Mouse (Mus musculus): ENCODE measurements around the gene Impdh1. TPM values are rescaled to one million over a fixed set of nuclear protein-coding genes. Genes with fewer than 3 reads are reported as not detected.

Impdh1 gene
- polyA plus RNA-seq, 1 experiment from 2014 or later = 59.3 TPM

GRCm38 (mm10) chr6:29211146-29211545 lies 5.0 kb downstream of the Impdh1 start:
- Histone ChIP-seq H3K4me3 (peak overlapping the region; percentile 58), H3K4me2 (peak overlapping the region; percentile 75), H3K9ac (peak overlapping the region; percentile 74), H3K4me1 (peaks cover 50% of the 10 kb centered on the region), H3K27ac (peak overlapping the region; percentile 85), H3K36me3 (replicated peaks) (peaks cover 2% of the 10 kb centered on the region; the same call in 1 of the 2 replicates), H3K27me3 (replicated peaks) (peaks cover 9% of the 10 kb centered on the region; the same call in 1 of the 2 replicates), H3K9me3 (no peaks in the 10 kb centered on the region)
- WGBS = 32% methylated on average over 7 of the region's 7 CpGs
- no peak for ATAC-seq (replicated peaks)

DNA sequence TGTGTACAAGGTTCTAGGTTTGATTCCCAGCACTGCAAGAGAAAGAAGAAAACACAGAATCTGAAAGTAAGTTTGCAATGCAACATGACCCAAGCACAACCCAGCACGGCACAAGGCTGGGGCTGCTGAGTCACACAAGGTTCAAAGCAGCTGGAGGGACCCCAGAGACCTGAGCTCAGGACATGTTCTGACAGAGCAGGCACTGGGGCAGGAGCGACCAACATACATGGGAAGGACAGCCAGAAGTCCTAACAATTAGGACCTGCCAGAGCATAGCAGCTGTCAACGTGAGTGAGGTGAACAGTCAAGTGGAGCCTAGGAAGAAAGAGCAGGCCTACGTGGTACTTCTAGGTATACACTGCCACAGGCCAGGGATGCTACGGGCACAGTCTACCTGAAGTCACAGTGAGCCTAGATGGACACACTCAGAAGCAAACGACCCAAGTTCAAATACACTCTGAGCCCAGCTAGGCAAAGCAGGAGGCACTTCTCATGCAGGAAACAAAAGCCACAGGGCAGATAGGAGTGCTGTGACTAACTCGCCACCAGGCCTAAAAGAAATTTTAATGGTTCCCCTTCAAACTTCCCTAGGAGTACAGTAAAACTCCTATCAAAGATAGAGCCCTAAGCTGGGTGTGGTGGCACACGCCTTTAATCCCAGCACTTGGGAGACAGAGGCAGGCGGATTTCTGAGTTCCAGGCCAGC lies 5.8 kb downstream of the Impdh1 start:
- H3K9ac ChIP-seq = no peak overlapping the region
- no peak overlapping the region for H3K4me3 ChIP-seq
- H3K4me2 ChIP-seq = peak overlapping the region; percentile 75
- WGBS = 78% methylated on average over 9 of the region's 9 CpGs
- no peaks in the 10 kb centered on the region for H3K9me3 ChIP-seq
- peaks cover 9% of the 10 kb centered on the region; the same call in 1 of the 2 replicates for H3K27me3 ChIP-seq (replicated peaks)
- peaks cover 45% of the 10 kb centered on the region for H3K4me1 ChIP-seq
- no peak for ATAC-seq (replicated peaks)
- peaks cover 6% of the 10 kb centered on the region; the same call in 1 of the 2 replicates for H3K36me3 ChIP-seq (replicated peaks)
- no peak overlapping the region for H3K27ac ChIP-seq

- WGBS = 91% methylated on average over 5 of the region's 5 CpGs
- no peaks in the 10 kb centered on the region for H3K27me3 ChIP-seq (replicated peaks)
- no peak overlapping the region for H3K9ac ChIP-seq
- ATAC-seq (replicated peaks) = no peak
- H3K36me3 ChIP-seq (replicated peaks) = peaks cover 11% of the 10 kb centered on the region; the same call in 1 of the 2 replicates
- H3K4me1 ChIP-seq = peaks cover 32% of the 10 kb centered on the region
- no peaks in the 10 kb centered on the region for H3K9me3 ChIP-seq
- no peak overlapping the region for H3K27ac ChIP-seq
- H3K4me2 ChIP-seq = no peak overlapping the region
- H3K4me3 ChIP-seq = no peak overlapping the region
These were observed 8.0 kb downstream of the Impdh1 start for GRCm38 (mm10) chr6:29208178-29208577.

GRCm38 (mm10) chr6:29207017-29207416 lies 9.1 kb downstream of the Impdh1 start:
- H3K4me2 ChIP-seq = no peak overlapping the region
- H3K27ac ChIP-seq = no peak overlapping the region
- 83% methylated on average over 5 of the region's 5 CpGs for WGBS
- no peak for ATAC-seq (replicated peaks)
- no peak overlapping the region for H3K9ac ChIP-seq
- no peak overlapping the region for H3K4me3 ChIP-seq
- no peaks in the 10 kb centered on the region for H3K9me3 ChIP-seq
- no peaks in the 10 kb centered on the region for H3K27me3 ChIP-seq (replicated peaks)
- peaks cover 24% of the 10 kb centered on the region for H3K4me1 ChIP-seq
- peaks cover 13% of the 10 kb centered on the region; the same call in 1 of the 2 replicates for H3K36me3 ChIP-seq (replicated peaks)

DNA sequence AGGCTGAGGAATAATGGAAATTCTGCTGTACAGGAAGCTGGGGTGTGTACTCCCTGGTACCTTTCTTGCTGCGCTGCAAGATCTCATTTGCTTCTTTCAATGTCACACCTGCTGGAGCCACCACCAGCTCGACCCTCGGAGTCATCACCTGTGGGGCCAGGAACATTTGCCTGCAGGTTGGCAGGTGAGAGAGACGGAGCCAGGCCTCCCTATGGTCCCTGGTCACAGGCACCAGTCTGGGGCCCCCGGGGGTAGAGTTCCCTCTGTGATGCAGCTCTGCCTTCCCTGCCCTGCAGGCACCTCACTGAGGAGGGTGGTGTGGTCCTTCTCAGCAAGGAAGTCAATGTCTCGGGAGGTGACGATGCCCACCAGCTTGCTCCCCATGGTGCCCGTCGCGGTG lies 10.2 kb downstream of the Impdh1 start:
- Histone ChIP-seq H3K4me1 (peaks cover 18% of the 10 kb centered on the region), H3K36me3 (replicated peaks) (peaks cover 13% of the 10 kb centered on the region; the same call in 1 of the 2 replicates), H3K4me3 (no peak overlapping the region), H3K27me3 (replicated peaks) (no peaks in the 10 kb centered on the region), H3K27ac (no peak overlapping the region), H3K9ac (no peak overlapping the region), H3K9me3 (no peaks in the 10 kb centered on the region), H3K4me2 (no peak overlapping the region)
- ATAC-seq (replicated peaks) = no peak
- WGBS = 95% methylated on average over 10 of the region's 10 CpGs

DNA sequence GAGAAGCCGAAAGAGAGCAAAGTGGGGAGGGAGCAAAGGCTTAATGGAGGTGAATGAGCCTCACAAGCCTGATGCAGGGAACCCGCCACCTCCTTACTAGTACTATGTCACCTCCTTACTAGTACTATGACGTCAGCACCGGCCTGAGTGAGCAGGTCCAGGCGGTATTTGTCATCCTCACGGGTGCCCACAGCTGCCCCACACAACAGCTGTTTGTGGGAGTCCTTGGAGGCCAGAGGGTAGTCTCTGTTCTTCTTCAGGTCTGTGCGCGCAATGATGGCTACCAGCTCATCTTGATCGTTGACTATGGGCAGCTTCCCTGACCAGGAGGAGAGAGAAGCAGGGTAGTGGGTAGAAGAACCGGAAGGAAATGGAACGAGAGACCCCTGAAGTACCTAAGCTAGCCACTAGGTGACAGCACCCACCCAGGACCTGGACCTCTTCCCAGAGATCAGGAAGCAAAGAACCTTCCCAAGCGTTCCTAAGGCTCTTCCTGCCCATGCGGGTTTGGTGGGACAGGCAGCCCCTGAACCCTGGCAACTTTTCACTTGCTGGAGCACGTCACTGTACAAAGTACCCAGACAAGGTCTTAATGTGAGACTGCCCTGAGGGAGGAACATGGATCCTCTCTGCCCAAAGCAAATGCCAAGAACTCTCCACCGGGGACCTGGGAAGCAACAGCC lies 11.1 kb downstream of the Impdh1 start:
- Histone ChIP-seq H3K27me3 (replicated peaks) (no peaks in the 10 kb centered on the region), H3K4me3 (no peak overlapping the region), H3K36me3 (replicated peaks) (peaks cover 16% of the 10 kb centered on the region; the same call in 1 of the 2 replicates), H3K27ac (no peak overlapping the region), H3K4me2 (no peak overlapping the region), H3K9me3 (no peaks in the 10 kb centered on the region), H3K9ac (no peak overlapping the region), H3K4me1 (peaks cover 10% of the 10 kb centered on the region)
- peak; percentile 28; the same call in 1 of the 2 replicates for ATAC-seq (replicated peaks)
- WGBS = 57% methylated on average over 15 of the region's 15 CpGs

DNA sequence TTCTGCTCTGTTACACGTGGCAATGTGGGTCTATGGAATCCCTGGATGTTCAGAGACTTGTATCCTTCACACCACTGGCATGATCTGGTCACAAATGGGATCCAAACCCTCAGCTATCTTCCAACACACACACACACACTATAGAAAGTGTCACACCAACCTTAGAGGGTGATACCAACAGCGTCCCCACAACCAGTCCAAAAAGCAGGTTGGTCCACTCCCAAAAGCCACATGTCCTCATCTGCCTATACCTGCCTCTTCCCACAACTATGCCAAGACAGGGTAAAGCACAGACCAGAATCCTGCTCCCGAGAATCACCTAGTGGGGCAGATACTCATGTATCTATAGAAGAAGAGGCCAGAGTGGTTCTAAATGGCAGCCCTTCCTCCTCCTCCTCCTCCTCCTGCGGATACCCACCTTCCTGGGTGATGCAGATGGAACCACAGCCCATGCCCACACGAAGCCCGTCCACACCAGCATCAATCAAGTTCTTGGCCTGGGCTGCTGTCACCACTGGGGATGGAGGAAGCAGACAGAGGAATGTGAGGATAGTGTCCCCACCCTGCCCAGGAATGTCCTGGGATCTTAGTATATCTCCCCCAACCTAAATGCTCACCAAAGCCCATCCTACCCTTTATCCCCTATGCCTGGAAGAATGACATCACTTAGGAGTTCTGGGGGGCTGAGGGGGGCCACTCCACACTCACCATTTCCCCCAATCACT lies 12.1 kb downstream of the Impdh1 start:
- H3K9me3 ChIP-seq = no peaks in the 10 kb centered on the region
- H3K36me3 ChIP-seq (replicated peaks) = peaks cover 16% of the 10 kb centered on the region; the same call in 1 of the 2 replicates
- ATAC-seq (replicated peaks) = no peak
- H3K9ac ChIP-seq = no peak overlapping the region
- H3K27me3 ChIP-seq (replicated peaks) = 0 out of 2 replicates have a peak, but pooled peaks cover 3% of the 10 kb centered on the region
- no peak overlapping the region for H3K4me3 ChIP-seq
- H3K27ac ChIP-seq = no peak overlapping the region
- peaks cover 10% of the 10 kb centered on the region for H3K4me1 ChIP-seq
- 91% methylated on average over 6 of the region's 6 CpGs for WGBS
- H3K4me2 ChIP-seq = no peak overlapping the region

GRCm38 (mm10) chr6:29203096-29203495 lies 13.1 kb downstream of the Impdh1 start:
- Histone ChIP-seq H3K4me2 (no peak overlapping the region), H3K4me3 (no peak overlapping the region), H3K9me3 (no peaks in the 10 kb centered on the region), H3K4me1 (peaks cover 13% of the 10 kb centered on the region), H3K36me3 (replicated peaks) (peaks cover 16% of the 10 kb centered on the region; the same call in 1 of the 2 replicates), H3K9ac (no peak overlapping the region), H3K27me3 (replicated peaks) (0 out of 2 replicates have a peak, but pooled peaks cover 3% of the 10 kb centered on the region), H3K27ac (no peak overlapping the region)
- no peak for ATAC-seq (replicated peaks)
- 92% methylated on average over 13 of the region's 13 CpGs for WGBS

GRCm38 (mm10) chr6:29201988-29202387 lies 14.2 kb downstream of the Impdh1 start:
- no peak overlapping the region for H3K4me2 ChIP-seq
- 0 out of 2 replicates have a peak, but pooled peaks cover 3% of the 10 kb centered on the region for H3K27me3 ChIP-seq (replicated peaks)
- no peaks in the 10 kb centered on the region for H3K9me3 ChIP-seq
- no peak overlapping the region for H3K9ac ChIP-seq
- peaks cover 18% of the 10 kb centered on the region for H3K4me1 ChIP-seq
- H3K4me3 ChIP-seq = no peak overlapping the region
- H3K36me3 ChIP-seq (replicated peaks) = peaks cover 16% of the 10 kb centered on the region; the same call in 1 of the 2 replicates
- WGBS = 83% methylated on average over 8 of the region's 8 CpGs
- H3K27ac ChIP-seq = no peak overlapping the region
- no peak for ATAC-seq (replicated peaks)

- H3K36me3 ChIP-seq (replicated peaks) = peaks cover 16% of the 10 kb centered on the region; the same call in 1 of the 2 replicates
- no peak overlapping the region for H3K4me2 ChIP-seq
- H3K27me3 ChIP-seq (replicated peaks) = 0 out of 2 replicates have a peak, but pooled peaks cover 3% of the 10 kb centered on the region
- no peak overlapping the region for H3K9ac ChIP-seq
- 96% methylated on average over 5 of the region's 5 CpGs for WGBS
- H3K4me3 ChIP-seq = no peak overlapping the region
- no peak for ATAC-seq (replicated peaks)
- H3K27ac ChIP-seq = no peak overlapping the region
- peaks cover 18% of the 10 kb centered on the region for H3K4me1 ChIP-seq
- H3K9me3 ChIP-seq = no peaks in the 10 kb centered on the region
These were observed 14.8 kb downstream of the Impdh1 start for GRCm38 (mm10) chr6:29201341-29201740.

- Histone ChIP-seq H3K4me2 (no peak overlapping the region), H3K4me3 (no peak overlapping the region), H3K9ac (no peak overlapping the region), H3K27ac (no peak overlapping the region), H3K36me3 (replicated peaks) (0 out of 2 replicates have a peak, but pooled peaks cover 10% of the 10 kb centered on the region), H3K4me1 (peaks cover 18% of the 10 kb centered on the region), H3K9me3 (no peaks in the 10 kb centered on the region), H3K27me3 (replicated peaks) (0 out of 2 replicates have a peak, but pooled peaks cover 3% of the 10 kb centered on the region)
- 54% methylated on average over 3 of the region's 3 CpGs for WGBS
- no peak for ATAC-seq (replicated peaks)
These were observed 15.7 kb downstream of the Impdh1 start for GRCm38 (mm10) chr6:29200496-29200895.

Data from midbrain, embryonic 15.5 days (tissue).